Mouse (Mus musculus): ENCODE measurements around the gene Dtnb.
A peak's percentile ranks its signal among the peaks of the same experiment; 100 is the strongest.
"Not testable (repeated sequence)": the region's sequence is repeated elsewhere in the genome, so short reads cannot be mapped to it uniquely, and the experiment has no call there.

The Dtnb gene

GRCm38 (mm10) chr12:3571787-3572580 lies at the start of gene Dtnb:
Dtnb (plus strand) TSS chr12:3572381.
- peak; percentile 81 for DNase-seq

- DNase-seq, result no peak
Observed at GRCm38 (mm10) chr12:3525536-3525935, 46.6 kb upstream of the Dtnb start.

GRCm38 (mm10) chr12:3535446-3535845 lies 36.7 kb upstream of the Dtnb start:
- not testable (repeated sequence) for DNase-seq

GRCm38 (mm10) chr12:3537616-3538015 lies 34.6 kb upstream of the Dtnb start:
- DNase-seq, result no peak

GRCm38 (mm10) chr12:3538036-3538435 lies 34.1 kb upstream of the Dtnb start:
- DNase-seq, result no peak

GRCm38 (mm10) chr12:3539605-3540004 lies 32.6 kb upstream of the Dtnb start:
- no peak for DNase-seq

GRCm38 (mm10) chr12:3540871-3541270 lies 31.3 kb upstream of the Dtnb start:
- no peak for DNase-seq

- no peak for DNase-seq
Observed at GRCm38 (mm10) chr12:3545451-3545850, 26.7 kb upstream of the Dtnb start.

- DNase-seq, result no peak
Observed at GRCm38 (mm10) chr12:3546121-3546658, 26.0 kb upstream of the Dtnb start.

GRCm38 (mm10) chr12:3546781-3547180 lies 25.4 kb upstream of the Dtnb start:
- no peak for DNase-seq

- DNase-seq, result peak; percentile 24
Observed at GRCm38 (mm10) chr12:3547506-3547905, 24.7 kb upstream of the Dtnb start.

- DNase-seq, result no peak
Observed at GRCm38 (mm10) chr12:3547911-3548310, 24.3 kb upstream of the Dtnb start.

- peak; percentile 33 for DNase-seq
Observed at GRCm38 (mm10) chr12:3548582-3549211, 23.5 kb upstream of the Dtnb start.

GRCm38 (mm10) chr12:3550280-3550679 lies 21.9 kb upstream of the Dtnb start:
- no peak for DNase-seq

GRCm38 (mm10) chr12:3557414-3558319 lies 14.5 kb upstream of the Dtnb start:
- no peak for DNase-seq

- peak; percentile 84 for DNase-seq
Observed at GRCm38 (mm10) chr12:3560596-3560995, 11.6 kb upstream of the Dtnb start.

GRCm38 (mm10) chr12:3561032-3561431 lies 11.1 kb upstream of the Dtnb start:
- DNase-seq, result no peak

GRCm38 (mm10) chr12:3562806-3563205 lies 9.4 kb upstream of the Dtnb start:
- DNase-seq, result no peak

GRCm38 (mm10) chr12:3563659-3564058 lies 8.5 kb upstream of the Dtnb start:
- no peak for DNase-seq

GRCm38 (mm10) chr12:3568461-3568991 lies 3.7 kb upstream of the Dtnb start:
- DNase-seq, result peak; percentile 47

- DNase-seq, result no peak
Observed at GRCm38 (mm10) chr12:3570711-3571400, 1.3 kb upstream of the Dtnb start.

Measured in thymus, postnatal 25 days (tissue).